Mouse (Mus musculus) embryonic stem cell, embryonic (primary cell): ENCODE data around the gene Il1f8.
"Not testable (repeated sequence)": the region's sequence is repeated elsewhere in the genome, so short reads cannot be mapped to it uniquely, and the experiment has no call there.

Experiments used
- CTCF ChIA-PET, 4 experiments: fragments of 300-600 bp in 2 of 4; fragments of 350-600 bp in 2 of 4; sonication (Branson Sonifier 250); formaldehyde crosslinking; loops; one replicate each; lab custom pipeline; 2022; ENCODE audit warnings: inconsistent platforms in 2 of 4; lab: Charles Lee
- POLR2A ChIA-PET, 4 experiments: fragments of 300-600 bp in 2 of 4; fragments of 350-600 bp in 2 of 4; sonication (Branson Sonifier 250); formaldehyde crosslinking; loops; one replicate each; lab custom pipeline; 2022; ENCODE audit warnings: antibody characterized with exemption in 4 of 4, inconsistent platforms in 1 of 4; lab: Charles Lee

Gene Il1f8

GRCm38 (mm10) chr2:24152861-24153260 lies at the start of gene Il1f8:
Gene Il1f8, plus strand, starts transcription at chr2:24153161.
- CTCF ChIA-PET: no interaction called here
- POLR2A ChIA-PET: no interaction called here

DNA sequence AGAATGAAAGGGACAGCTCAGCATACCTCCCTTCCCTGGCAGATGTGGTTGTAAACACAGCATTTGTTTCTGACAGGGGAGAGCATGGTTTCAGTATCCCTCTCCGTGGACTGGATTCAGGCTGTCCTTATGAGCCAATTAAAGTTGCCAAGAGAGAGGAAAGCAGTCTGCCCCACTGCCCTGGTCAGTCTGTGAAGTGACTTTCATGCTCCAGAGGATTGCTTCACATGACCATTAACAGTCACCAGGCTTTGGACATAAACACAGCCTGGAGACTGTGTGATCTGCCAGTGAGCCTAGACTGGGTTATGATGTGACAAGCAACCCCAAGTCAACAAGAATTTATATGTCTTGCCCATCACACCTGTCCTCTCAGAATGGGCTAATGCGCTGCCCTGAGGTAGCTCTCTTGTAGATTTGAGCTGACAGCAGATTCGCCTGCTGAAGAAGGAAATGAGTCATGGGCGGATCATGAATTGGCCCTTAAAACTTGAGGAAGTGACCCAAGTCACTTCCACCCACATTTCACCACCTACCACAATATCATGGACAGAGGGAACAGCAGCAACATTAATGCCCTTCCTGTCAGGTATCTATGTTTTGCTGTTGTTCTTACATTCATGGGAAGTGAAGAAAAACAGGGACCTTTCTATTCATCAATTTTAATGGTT lies 49.2 kb upstream of the Il1f8 start:
- CTCF ChIA-PET: no interaction called here

GRCm38 (mm10) chr2:24109085-24109484 lies 43.9 kb upstream of the Il1f8 start:
- CTCF ChIA-PET: no interaction called here
- POLR2A ChIA-PET: interaction anchor here in 1 of 4 experiments (0.7 kb wide), 1 partner anchor 301 kb away, joined by 3 read pairs; no protein-coding TSS in a partner anchor

More for the DNA sequence above, 49.2 kb upstream of the Il1f8 start:
- POLR2A ChIA-PET: no interaction called here

DNA sequence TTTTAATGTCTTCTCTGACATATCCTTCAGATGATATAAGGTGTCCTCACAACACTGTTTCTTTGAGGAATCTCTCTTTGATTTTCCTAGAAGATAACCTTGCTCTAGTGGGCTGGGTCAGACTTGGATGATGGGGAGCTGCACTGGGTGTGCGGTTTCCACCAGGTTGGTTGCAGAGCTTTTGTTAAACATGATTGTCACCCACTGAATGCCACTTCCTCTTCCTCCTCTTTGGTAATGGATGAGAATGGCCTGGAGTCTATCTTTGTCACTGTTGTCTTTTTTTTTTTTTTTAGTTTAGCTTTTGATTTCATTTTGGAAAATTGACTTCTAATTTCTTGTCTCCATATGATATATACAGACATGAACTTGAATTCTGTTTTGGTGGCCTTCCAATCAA lies 18.6 kb upstream of the Il1f8 start:
- ChIA-PET CTCF (interaction anchor here in 2 of 4 experiments (0.6 to 0.7 kb wide), 2 partner anchors 49 to 1568 kb away, joined by 4 to 6 read pairs; no protein-coding TSS in a partner anchor), POLR2A (no interaction called here)

GRCm38 (mm10) chr2:24181683-24182331 lies 28.8 kb downstream of the Il1f8 start:
- CTCF ChIA-PET: interaction anchor here in 3 of 4 experiments (0.5 to 0.7 kb wide), 6 partner anchors 115 to 718 kb away, joined by 3 read pairs; no protein-coding TSS in a partner anchor
- POLR2A ChIA-PET: not testable (repeated sequence)

- CTCF ChIA-PET: interaction anchor here in 3 of 4 experiments (0.5 to 0.7 kb wide), 6 partner anchors 114 to 719 kb away, joined by 3 read pairs; no protein-coding TSS in a partner anchor
- POLR2A ChIA-PET: not testable (repeated sequence)
These were observed 29.6 kb downstream of the Il1f8 start for GRCm38 (mm10) chr2:24182423-24183147.

GRCm38 (mm10) chr2:24184092-24184491 lies 31.1 kb downstream of the Il1f8 start:
- POLR2A ChIA-PET: not testable (repeated sequence)

GRCm38 (mm10) chr2:24186176-24186575 lies 33.2 kb downstream of the Il1f8 start, which contains the start of gene Il1f9:
Gene Il1f9, plus strand, starts transcription at chr2:24186476.
- ChIA-PET CTCF (no interaction called here), POLR2A (no interaction called here)

More at GRCm38 (mm10) chr2:24184092-24184491, 31.1 kb downstream of the Il1f8 start:
- CTCF ChIA-PET: not testable (repeated sequence)

DNA sequence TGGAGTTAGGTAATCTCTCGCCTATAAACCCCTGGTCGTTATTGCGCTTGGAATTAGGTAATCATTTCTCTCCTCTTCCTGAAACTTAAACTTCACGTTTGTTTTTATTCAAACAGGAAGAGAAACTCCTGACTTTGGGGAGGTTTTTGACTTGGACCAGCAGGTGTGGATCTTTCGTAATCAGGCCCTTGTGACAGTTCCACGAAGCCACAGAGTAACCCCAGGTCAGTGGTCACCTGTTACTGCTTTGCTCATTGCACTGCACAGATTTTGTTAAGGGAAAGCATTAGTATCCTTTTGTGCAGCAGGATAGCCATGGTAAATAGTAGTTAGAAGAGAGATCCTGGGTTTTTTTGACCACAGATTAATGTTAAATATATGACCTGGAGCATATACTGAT lies 34.6 kb downstream of the Il1f8 start:
- ChIA-PET POLR2A (interaction anchor here in 1 of 4 experiments (0.6 kb wide), 1 partner anchor 100 kb away, joined by 3 read pairs; no protein-coding TSS in a partner anchor), CTCF (interaction anchor here in 1 of 4 experiments (0.6 to 1.0 kb wide), 2 partner anchors 716 to 873 kb away, joined by 3 read pairs; no protein-coding TSS in a partner anchor)

- ChIA-PET CTCF (interaction anchor here in 1 of 4 experiments (0.6 to 1.0 kb wide), 2 partner anchors 716 to 874 kb away, joined by 3 read pairs; no protein-coding TSS in a partner anchor), POLR2A (no interaction called here)
These were observed 35.2 kb downstream of the Il1f8 start for GRCm38 (mm10) chr2:24188189-24188588.
